Mouse (Mus musculus): Measurements from ENCODE around the gene Samd14.

The Samd14 gene

GRCm38 (mm10) chr11:95033617-95034016 lies 23.9 kb downstream of the Samd14 start:
- DNase-seq (ENCODE audit: inconsistent age in 2 of 2, low spot score in 1 of 2), result no peak

DNA sequence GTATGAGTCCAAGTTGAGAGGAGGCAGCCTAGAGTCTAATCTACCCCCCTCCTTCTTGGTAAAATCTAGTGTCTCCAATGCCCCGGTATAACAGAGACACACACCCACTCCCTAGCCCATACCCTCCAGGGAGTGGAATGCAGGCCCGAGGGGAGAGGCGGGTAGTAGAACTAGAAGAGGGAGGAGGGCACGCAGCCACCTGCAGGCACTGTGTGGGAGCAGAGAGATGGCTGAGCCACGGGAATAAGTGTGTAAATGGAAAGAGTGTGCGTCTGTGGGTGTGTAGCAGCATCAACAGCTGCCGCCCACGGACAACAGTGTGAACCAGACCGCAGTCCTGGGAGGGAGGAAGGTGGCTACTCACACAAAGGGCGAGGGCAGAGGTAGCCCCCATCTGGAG lies 25.2 kb downstream of the Samd14 start:
- DNase-seq (ENCODE audit: inconsistent age in 2 of 2, low spot score in 1 of 2), result no peak

DNA sequence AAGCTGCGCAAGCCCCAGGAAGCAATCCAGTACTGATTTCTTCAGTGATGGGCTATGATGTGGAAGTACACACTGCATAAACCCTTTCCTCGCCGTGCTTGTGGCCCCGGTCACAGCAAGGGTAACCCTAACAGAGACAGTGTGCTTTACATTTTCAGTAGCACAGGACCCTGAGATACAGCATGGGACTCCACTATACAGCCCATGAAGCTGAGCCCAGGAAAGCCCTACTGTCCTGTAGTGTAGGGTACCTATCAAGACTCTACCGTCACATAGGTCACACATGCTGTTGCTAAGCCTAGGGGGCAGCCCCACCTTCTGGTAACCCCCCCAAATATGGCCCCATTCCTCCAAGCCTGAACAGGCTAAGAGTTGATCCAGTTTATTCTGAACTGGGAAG lies 26.8 kb downstream of the Samd14 start:
- no peak for DNase-seq (ENCODE audit: inconsistent age in 2 of 2, low spot score in 1 of 2)

GRCm38 (mm10) chr11:95037306-95037705 lies 27.6 kb downstream of the Samd14 start:
- no peak for DNase-seq (ENCODE audit: inconsistent age in 2 of 2, low spot score in 1 of 2)

DNA sequence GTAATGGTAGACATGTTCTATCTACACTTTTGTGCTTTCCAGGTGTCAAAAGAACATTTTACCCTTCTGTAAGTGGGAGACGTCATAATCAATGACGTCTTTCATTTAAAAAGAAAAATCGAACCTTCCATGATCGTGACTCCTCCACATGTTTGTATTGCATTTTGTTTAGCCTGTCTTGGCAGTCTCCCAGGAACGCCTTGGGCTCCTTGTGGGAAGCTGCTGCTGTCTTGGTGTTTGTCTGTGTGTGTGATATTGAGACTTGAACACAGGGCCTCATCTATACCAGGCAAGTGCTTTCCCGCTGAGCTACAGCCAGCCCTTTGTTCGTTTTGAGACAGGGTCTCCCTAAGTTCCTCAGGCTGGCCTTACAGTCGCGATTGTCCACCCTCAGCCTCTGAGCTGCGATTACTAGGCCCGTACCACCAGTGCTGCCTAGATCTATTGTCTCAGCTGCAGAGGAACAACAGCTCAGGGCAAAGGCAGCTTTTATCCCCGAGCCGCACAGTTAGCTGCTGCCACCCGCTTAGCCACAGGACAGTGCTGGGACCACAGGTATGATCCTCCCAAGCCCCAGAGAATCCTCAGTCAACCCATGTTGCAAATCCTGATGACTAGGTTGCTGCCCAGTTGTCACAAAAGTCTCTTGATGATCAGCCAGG lies 28.6 kb downstream of the Samd14 start:
- DNase-seq (ENCODE audit: inconsistent age in 2 of 2, low spot score in 1 of 2), result no peak

DNA sequence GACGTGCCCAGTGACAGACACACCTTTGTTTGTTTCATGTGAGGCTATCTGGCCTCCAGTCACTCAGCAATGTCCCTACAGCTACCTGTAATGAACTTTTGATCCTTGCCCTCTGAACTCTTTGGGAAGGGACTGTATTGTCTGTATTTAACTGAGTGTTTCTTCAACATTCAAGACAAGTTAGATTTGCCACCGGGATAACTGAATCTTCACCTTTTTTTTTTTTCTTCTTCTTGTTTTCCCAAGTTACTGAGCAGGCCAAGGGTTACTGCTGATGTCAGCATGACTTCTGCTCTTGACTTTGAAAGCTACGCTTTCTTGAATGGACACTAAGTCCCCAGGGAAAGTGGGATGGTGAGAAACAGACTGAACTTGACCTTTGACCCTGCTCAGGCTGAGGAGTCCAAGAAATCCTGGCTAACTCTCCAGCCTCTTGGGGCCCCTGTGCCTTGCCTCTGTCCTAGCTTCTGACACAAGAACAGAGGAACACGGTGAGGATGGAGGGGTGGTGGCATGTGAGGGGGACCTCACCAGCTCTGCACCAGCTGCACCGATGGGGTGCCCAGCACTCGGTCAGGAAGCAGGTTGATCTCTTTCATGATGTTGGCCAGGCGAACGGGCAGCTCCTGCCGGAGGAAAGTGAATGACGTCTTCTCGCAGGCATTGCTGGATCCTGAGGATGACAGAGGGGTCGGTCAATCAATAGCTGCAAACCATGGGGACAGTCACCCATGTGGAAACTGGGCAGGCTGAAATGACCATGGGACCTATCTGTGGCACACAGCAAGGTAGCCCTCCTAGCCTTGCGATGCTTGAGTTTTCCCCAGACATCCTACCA lies 29.4 kb downstream of the Samd14 start:
- peak in 1 of 2 experiments; percentile 63 for DNase-seq (ENCODE audit: inconsistent age in 2 of 2, low spot score in 1 of 2)

GRCm38 (mm10) chr11:95039766-95040165 lies 30.1 kb downstream of the Samd14 start:
- DNase-seq (ENCODE audit: inconsistent age in 2 of 2, low spot score in 1 of 2), result peak in 1 of 2 experiments; percentile 64

DNA sequence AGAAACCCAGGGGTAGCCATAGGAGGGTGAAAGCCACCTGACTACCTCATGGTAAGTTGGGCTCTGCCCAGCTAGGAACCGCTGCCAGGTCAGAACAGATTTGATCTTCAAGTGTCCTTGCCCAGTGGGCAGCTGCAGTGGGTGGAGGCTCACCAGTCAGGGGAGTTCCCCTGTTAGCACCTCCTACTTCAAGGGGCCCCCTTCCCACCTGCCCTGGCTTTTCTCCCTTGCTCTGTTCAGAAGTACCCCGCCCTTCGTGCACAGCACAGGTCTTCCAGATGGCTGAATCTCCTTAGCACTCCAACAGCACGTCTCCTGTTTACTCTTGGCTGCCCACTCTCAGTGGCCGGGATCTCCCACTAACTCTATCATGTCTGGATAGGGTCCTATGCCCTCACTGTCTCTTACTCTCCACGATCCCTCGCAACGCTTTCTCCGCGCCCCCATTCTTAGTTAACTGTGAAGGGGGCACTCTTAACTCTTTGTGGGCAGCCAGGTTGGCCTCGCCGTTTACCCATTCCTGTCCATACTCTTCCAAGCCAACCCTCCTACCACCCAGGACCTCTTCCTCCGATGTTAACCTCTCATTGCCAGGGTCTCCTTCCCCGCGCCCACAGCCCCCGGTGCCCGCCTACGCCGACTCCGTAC lies 30.9 kb downstream of the Samd14 start:
- peak; percentile 66 to 88 for DNase-seq (ENCODE audit: inconsistent age in 2 of 2, low spot score in 1 of 2)

GRCm38 (mm10) chr11:95041139-95041609 lies 31.5 kb downstream of the Samd14 start, which contains the start of gene Pdk2:
TSS of gene Pdk2 (minus strand) at chr11:95041354.
- DNase-seq (ENCODE audit: inconsistent age in 2 of 2, low spot score in 1 of 2), result peak; percentile 98 to 99

GRCm38 (mm10) chr11:95042096-95042495 lies 32.4 kb downstream of the Samd14 start:
- peak; percentile 85 to 96 for DNase-seq (ENCODE audit: inconsistent age in 2 of 2, low spot score in 1 of 2)

DNA sequence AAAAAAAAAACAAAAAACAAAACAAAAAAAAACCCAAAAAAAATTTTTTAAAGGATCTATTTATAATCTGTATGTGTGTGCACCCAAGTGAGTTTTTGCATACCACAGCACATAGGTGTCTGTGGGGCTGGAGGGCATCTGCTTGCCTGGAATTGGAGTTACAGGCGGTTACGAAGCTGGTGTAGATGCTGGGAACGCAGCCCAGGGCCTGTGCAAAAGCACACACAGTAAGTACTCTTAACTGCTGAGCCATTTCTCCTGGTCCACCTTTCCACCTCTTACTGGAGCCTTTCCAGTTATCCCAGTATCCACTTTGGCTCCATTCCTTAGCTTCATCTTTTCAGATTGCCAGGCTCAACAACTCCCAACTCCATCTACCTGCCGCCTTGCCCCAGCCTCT lies 33.4 kb downstream of the Samd14 start:
- DNase-seq (ENCODE audit: inconsistent age in 2 of 2, low spot score in 1 of 2), result no peak

DNA sequence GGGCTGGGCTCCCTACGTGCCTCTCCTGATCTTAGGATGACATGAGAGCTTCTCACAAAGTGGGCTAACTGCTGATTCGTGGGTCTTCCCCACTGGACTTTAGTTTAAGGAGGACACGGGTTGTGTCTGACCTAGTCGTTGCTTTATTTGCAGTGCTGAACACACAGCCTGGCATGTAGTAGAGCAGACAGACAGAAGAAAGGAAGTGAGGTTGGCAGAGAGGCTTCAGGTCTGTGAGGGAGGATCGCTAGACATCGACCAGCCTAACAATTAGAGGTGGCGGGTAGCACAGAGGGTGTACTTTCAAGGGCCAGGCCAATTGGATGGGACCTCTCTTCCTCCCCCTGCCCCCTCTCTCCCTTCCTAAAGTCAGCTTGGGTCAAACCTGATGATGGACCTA lies 33.9 kb downstream of the Samd14 start:
- no peak for DNase-seq (ENCODE audit: inconsistent age in 2 of 2, low spot score in 1 of 2)

- no peak for DNase-seq (ENCODE audit: inconsistent age in 2 of 2, low spot score in 1 of 2)
Measured at GRCm38 (mm10) chr11:95044185-95044870, 34.6 kb downstream of the Samd14 start.

GRCm38 (mm10) chr11:95046980-95047680 lies 37.5 kb downstream of the Samd14 start:
- peak; percentile 66 to 88 for DNase-seq (ENCODE audit: inconsistent age in 2 of 2, low spot score in 1 of 2)

DNA sequence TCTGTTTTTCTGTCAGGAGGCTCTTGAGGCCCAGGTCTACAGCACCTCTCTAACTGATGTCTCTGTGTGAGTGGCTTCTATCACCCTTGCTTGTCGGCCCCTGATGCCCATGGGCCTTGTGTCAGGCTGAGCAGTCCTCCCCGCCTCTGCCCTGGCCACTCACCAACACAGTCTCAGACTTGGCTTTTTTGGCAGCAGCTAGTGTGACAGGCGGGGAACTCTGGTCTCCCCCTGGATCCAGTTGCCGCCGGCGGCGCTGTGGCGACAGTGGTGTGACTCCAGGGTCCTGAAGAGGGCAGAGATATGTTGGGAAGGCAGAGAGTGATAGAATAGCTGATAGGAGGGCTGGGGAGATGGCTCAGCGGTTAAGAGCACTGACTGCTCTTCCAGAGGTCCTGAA lies 43.4 kb downstream of the Samd14 start:
- no peak for DNase-seq (ENCODE audit: inconsistent age in 2 of 2, low spot score in 1 of 2)

DNA sequence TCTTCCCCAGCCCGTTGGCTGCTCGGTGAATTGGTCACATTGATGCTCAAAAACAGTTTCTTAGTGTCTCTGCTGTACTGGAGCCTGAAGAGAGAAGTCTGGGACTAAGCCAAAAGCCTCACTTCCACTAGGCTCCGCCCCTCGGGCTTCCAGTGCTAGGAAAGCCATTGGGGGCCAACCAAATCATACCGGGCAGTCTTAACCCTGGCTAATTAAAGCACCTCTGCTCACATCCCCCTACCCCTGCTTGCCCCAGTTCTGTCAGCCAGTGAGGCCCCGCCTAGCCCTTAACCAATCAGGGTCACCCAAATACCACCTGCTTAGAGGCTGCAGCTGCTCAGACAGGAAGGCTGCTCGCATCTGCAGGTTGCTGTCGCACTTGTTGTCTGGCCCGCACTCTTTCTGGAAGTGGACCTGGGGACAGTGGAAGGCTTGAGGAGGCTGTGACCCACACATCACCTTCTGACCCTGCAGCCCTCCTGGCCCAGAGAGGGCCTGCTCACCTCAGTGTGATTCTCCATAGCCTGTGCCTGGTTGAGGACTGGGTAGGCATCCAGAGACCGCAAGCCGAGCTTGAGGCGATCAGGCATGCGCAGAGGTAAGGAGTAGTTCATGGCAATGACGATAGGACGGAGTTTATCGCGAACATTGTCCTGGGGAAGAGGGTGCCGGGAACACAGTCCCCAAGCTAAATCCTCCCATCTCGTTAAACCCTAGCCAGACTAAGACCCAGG lies 47.3 kb downstream of the Samd14 start:
- no peak for DNase-seq (ENCODE audit: inconsistent age in 2 of 2, low spot score in 1 of 2)

- DNase-seq (ENCODE audit: inconsistent age in 2 of 2, low spot score in 1 of 2), result no peak
Measured at GRCm38 (mm10) chr11:95069226-95069957, 59.7 kb downstream of the Samd14 start.

- no peak for DNase-seq (ENCODE audit: inconsistent age in 2 of 2, low spot score in 1 of 2)
Measured at GRCm38 (mm10) chr11:95070140-95071107, 60.7 kb downstream of the Samd14 start.

Measured in adrenal gland, adult (tissue).